Mouse (Mus musculus) liver, postnatal 0 days (tissue): ENCODE data around the gene Mogat2.

ENCODE experiments used
- CTCF ChIP-seq: sonication (generic); IDR thresholded peaks from 2 replicates; pipeline ENCODE4 v1.5.1; 2016; ENCODE audit warnings: antibody characterized with exemption, low read depth
- EP300 ChIP-seq: IDR thresholded peaks from 2 replicates; pipeline ENCODE4 v1.6.1; 2016; ENCODE audit warnings: antibody characterized with exemption, low read depth, mild to moderate bottlenecking

DNA sequence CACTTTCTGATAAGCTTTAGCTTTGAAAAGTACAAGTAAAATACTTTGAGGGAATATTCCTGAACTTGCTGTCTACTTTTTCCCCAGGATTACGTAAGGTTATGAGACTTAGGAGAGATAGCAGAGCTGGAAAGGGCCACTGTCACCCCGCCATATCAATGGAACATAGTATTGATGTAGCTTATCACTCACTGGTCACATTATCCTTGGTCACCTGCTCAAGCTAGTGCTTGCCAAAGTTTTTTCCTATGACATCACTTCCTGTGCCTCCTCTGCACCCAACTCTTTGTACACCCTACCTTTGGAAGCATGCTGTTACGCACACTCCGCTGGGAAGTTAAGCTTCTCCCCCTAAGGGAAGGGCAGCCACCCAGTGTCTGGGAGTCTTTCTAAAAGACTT lies 29.7 kb downstream of the Mogat2 start:
- TF ChIP-seq CTCF (no peak), EP300 (no peak)
